Mouse (Mus musculus): Measurements from ENCODE around the gene Slc12a5. TPM values are rescaled to one million over a fixed set of nuclear protein-coding genes. Genes with fewer than 3 reads are reported as not detected.

Gene Slc12a5
- total RNA-seq, 4 experiments from 2014 or later = 1.2 to 4.2 (median 2.8) TPM

DNA sequence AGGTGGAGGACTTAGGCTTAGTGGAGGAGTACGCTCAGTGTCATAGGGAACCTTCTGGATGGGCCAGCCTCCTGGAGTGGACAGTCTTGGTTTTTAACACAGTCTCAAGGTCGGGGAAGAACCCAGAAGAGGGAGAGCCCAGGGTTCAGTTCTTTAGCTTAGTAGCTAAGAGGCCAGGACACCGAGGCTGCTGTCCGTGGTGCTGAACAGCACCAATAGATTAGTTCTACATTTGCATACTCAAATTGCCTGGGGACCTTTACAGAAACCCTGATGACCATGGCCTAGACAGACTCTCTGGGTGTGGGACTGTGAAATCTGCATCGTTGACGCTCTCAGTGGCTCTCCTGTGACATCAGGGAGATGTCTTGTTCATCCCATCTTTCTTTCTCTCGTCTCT, 19.1 kb downstream of the Slc12a5 start:
- DNase-seq (ENCODE audit: low spot score) = no peak

GRCm38 (mm10) chr2:164985962-164986361, 25.4 kb downstream of the Slc12a5 start:
- no peak for DNase-seq (ENCODE audit: low spot score)

- DNase-seq (ENCODE audit: low spot score) = no peak
These were observed 25.9 kb downstream of the Slc12a5 start for GRCm38 (mm10) chr2:164986371-164987027.

GRCm38 (mm10) chr2:164988777-164989176, 28.2 kb downstream of the Slc12a5 start:
- DNase-seq (ENCODE audit: low spot score) = no peak

DNA sequence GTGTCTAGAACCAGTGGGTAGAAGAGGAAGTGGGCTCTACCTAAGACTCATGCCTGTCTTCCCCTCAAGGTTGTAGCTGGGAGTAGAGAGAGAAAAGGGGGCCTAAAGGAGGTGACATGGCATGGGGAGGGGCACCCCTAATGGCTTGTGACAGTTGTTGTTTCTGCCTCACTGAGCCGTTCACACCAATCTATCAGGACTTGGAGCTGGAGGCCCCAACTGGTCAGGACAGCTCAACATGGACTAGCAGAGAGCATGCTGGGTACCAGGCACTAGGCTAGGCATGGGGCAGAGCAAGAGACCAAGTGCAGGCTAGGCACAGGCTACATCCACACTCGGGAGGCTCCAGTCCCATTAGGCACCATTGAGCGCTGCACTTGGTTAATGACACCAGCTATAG, 30.5 kb downstream of the Slc12a5 start:
- DNase-seq (ENCODE audit: low spot score) = no peak

DNA sequence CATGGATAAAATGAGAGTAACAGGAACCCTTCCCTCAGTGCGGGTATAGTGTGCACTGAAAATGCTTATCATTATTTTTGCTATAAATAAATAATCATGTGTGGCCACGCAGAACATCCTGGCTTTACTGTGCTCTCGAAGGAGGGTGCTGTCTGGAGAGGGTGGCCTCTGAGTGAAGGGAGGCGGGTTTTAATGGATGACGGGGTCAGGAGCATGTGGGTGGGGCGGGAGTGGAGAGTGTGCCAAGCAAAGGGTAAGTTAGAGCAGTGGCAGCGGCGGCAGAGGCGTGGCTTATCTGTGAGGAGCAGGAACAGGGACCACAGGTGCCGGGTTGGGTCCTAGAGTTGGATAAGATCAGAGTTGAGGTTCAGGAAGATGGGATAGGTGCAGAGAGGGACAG, 31.2 kb downstream of the Slc12a5 start:
- DNase-seq (ENCODE audit: low spot score) = no peak

DNA sequence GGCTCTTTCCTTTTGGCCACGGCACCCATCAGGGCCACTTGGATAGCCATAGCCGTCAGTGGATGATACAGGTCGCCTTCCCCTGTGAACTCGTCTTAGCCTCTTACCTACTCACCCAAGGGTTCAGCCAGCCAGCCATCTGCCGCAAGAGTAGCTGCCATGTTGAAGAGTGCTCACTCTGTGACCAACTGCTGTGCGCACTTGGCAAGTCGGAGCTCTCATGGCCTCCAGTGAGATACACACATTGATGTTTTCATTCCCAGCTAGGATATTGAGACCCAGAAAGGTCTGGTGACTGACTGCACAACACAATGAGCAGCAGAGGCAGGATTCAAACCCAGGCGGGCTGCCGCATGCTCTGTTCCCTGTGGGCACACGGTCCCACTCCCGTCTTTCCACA, 33.6 kb downstream of the Slc12a5 start:
- no peak for DNase-seq (ENCODE audit: low spot score)

DNA sequence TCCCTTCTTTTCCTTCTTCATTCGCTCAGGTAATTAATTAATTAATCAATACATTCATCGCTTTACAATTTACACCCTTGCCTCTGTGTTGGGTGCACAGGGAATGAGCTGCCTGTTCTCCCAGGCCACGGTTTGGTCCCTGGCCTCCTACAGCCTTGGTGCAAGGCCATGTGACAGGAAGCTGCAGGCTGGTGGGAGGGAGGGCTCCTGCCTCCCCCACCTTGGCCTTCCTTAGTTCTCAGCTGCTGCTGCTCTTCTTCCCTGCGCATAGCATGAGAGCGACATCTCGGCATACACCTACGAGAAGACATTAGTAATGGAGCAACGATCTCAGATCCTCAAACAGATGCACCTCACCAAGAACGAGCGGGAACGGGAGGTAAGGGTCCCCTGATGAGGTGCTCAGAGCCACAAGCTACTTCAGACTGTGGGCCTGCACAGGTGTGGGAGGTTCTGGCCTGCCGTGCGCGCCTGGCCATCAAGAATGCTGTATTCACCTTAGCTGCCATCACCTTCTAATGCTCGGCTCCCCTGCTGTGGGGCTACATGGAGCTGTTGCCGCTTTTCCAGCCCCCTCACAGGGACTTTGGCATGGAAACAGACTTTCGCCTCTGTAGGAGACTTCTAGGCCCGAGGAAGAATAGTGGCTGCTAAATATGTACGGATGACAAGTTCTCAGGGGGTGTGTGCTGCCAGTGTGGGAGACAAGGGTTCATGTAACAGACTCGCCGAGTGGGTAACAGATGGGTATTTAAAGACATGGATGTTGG, 34.2 kb downstream of the Slc12a5 start:
- DNase-seq (ENCODE audit: low spot score) = no peak

- DNase-seq (ENCODE audit: low spot score) = no peak
These were observed 35.4 kb downstream of the Slc12a5 start for GRCm38 (mm10) chr2:164995976-164996375.

GRCm38 (mm10) chr2:164996848-164997720, 36.5 kb downstream of the Slc12a5 start:
- peak; percentile 11 for DNase-seq (ENCODE audit: low spot score)

DNA sequence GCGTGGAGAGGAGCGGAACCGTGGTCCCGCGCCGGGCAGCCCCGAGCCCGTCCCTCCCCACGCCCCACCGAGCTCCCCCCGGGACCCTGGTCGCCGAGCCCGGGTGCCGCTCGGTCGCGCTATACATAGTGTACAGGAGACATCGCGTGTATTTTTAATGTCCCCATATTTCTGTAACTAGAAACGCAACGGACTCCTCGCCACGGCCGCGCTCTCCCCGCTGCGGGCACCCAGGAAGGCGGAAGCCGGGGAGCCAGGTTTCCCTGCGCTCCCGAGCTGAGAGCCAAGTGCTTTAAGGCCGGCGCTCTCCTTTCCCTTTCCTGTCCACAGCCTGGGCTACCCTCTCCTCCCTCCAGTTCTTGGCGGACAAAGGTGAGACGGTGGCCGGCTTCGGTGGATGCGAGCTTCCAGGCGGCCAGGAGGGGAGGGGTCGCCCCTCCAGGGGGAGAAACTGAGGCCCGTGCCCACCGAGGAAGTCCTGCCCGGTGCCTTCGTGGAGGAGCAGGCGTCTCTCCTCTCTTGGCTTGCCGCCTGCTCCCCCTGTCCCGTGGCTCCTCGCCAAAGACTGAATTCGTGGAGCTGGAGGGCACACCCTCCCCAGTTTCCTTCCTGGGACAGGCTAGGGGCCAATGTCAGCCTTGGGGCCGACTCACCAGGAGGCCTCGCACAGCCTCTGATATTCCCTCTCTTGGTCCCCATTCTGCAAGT, 37.3 kb downstream of the Slc12a5 start:
- DNase-seq (ENCODE audit: low spot score) = peak; percentile 34

DNA sequence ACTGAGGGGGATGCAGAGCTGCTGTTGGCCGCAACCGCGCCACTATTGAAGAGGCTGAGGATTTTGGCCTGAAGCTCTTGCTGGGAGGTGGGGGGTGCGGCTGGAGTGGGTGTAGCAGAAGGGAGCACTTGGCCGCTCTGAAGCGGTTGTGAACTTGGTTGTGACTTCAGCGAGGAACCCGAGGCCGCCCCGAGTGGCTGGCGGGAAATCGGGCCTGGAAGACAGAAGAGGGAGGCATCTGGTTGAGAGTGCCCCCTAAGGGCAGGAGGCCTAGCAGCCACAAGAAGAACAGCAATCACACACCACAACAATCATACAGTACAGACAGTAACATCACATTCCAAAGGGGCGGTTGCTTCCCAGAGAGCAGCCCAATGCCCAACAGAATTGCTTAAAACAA, 41.4 kb downstream of the Slc12a5 start:
- no peak for DNase-seq (ENCODE audit: low spot score)

DNA sequence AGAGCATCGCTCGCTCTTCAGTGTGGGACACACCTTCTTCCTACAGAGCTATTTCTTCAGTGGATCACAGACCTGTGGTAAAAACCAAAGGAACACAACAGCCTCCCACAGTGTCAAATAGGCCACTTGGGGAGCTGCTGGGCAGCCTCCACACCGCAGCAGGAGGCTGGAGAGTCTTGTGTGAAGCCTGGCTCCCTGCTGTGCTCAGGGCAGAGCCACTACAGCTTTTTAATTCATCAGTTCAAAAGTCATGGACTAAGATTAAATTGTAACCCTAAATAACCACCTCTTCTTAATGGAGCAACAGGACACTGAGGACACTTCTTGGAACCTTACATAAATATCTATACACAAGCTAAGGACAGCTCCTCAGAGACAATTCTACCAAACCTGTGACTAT, 42.5 kb downstream of the Slc12a5 start:
- DNase-seq (ENCODE audit: low spot score) = no peak

- no peak for DNase-seq (ENCODE audit: low spot score)
These were observed 43.6 kb downstream of the Slc12a5 start for GRCm38 (mm10) chr2:165004237-165004636.

DNA sequence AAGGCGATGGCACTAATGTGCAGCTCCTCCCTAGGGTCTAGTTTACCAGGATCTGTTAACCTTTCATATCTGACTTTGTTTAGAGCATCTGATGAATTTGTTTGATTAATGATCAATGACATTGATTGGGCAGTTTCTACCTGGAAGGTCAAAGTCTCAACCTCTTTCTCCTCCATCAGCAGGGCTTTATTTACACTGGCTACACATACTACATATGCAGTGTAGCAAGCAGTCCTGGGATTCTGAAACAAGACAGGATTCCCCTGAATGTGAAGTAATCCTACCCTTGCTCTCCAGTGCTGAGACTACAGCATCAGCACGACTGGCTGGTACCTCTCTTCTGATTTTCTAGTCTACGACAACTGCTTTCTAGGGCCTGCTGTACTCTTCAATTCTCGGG, 46.2 kb downstream of the Slc12a5 start:
- DNase-seq (ENCODE audit: low spot score) = no peak

DNA sequence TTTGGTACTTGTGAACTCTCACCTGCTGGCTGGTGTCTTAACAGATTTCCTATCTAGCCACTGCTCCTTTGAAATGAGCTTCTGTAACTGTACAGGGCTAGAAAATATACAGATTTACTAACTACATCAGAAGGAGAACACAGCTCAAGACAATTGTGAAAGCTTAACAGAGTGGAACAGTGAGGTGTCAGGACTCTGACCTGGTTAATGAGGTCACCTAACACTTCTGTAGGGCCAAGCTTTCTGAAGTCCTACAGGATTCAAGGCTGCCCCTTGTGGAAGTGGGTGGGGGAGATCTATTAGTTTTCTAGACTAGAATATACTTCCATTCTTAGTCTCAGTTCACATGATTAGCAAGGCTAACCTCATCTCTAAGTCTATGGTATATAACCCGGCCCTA, 47.4 kb downstream of the Slc12a5 start:
- no peak for DNase-seq (ENCODE audit: low spot score)

DNA sequence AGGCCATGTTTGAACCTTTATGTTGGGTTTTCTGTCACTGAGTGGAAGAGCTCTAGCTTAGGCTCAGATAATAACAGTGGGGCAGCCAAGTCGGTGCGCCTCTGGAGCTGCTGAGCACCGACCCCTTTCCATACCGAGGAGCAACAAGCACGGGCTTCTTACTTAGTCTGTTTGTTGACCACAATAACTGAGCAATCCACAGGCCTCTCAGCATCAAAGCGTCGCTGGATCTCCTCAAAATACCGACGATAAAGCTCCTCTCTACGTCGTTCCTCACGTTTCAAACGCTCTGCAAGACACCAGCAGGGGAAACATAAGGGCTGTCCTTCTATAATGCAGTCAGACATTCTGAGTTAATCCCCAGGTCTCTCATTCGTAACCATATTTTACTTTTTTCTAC, 48.6 kb downstream of the Slc12a5 start:
- no peak for DNase-seq (ENCODE audit: low spot score)

DNA sequence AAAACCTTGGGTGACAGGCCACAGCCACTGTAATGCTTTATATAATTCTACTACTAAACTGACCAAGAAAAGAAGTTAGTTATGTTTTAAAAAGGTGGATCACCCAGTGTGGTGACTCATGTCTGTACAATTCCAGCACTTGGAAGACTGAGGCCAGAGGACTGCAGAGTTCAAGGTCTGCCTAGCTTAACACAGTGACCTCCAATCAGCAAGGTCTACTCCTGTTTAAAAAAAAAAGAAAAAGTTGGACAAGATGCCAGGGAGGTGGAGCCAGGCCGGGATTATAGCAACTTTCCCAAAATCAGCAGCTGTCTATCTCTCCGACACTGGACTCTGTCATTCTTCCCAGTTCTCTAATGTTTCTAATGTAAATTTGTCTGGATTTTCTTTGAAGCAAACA, 49.0 kb downstream of the Slc12a5 start:
- DNase-seq (ENCODE audit: low spot score) = no peak

GRCm38 (mm10) chr2:165010351-165010750, 49.7 kb downstream of the Slc12a5 start:
- DNase-seq (ENCODE audit: low spot score) = no peak

DNA sequence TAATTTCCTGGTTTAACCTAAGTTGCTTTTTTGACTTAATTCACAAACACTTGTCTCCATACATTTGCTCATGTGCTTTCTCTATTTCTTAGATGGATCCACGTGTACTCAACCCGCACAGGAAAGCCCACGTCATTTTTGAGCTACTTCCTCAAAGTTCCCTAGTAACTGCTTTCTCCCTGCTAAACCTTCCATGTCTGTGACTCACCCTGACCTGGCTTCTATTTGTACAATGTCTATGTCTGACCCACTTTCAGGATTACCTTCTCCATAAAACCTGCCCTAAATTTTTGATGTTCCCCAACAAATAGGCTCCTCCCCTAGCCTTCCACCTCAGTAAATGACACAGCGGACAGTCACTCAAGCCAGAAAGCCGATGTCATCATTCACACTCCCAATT, 54.3 kb downstream of the Slc12a5 start:
- DNase-seq (ENCODE audit: low spot score) = no peak

DNA sequence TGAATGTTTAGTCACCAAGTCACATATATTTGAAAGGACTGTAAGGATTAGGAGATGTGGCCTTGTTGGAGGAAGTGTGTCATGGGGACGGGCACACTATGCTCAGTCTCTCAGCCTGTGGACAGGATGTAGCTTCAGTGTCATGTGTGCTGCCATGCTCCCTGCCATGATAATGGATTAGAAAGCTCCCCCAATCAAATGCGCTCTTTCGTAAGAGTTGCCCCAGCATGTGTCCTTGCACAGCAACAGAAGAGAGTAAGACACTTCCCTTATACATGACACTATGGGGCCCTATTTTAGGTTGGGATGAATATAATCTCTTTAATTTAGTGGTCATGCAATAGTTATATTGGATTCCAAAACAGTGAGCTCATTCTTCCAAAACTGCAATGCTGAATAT, 59.9 kb downstream of the Slc12a5 start:
- no peak for DNase-seq (ENCODE audit: low spot score)

DNA sequence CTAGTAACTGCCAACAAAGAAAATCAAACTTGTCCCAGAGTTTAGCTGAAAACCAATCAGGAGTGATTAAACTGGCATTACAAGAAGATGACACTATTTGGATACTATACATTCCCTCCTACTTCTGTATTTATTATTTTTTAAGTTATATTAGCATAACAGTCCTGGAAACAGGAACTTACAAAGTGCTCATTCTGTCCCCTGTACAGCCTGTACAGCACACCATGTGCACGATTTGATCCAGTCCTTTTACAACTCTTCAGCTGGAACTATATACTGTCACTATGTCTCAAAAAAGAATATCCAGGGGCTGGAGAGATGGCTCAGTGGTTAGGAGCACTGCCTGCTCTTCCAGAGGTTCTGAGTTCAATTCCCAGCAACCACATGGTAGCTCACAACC, 66.6 kb downstream of the Slc12a5 start:
- no peak for DNase-seq (ENCODE audit: low spot score)

Measured in heart, adult 8-10 months (tissue).